Mouse (Mus musculus) MEL-GATA-1-ER (cell line): ENCODE results near the gene Fmc1.
A peak's percentile ranks its signal among the peaks of the same experiment; 100 is the strongest.

Experiments used
- DNase-seq: peaks from one replicate; pipeline ENCODE4 v3.0.0-alpha.2; 2012; ENCODE audit warnings: low read depth; ENCODE audit errors: extremely low read depth

The Fmc1 gene

GRCm38 (mm10) chr6:38551989-38552635 is 18.8 kb downstream of the Fmc1 start:
- peak; percentile 90 for DNase-seq

- no peak for DNase-seq
Observed at GRCm38 (mm10) chr6:38552636-38553000, 19.3 kb downstream of the Fmc1 start.

- no peak for DNase-seq
Observed at GRCm38 (mm10) chr6:38576096-38576495, 42.8 kb downstream of the Fmc1 start.

DNA sequence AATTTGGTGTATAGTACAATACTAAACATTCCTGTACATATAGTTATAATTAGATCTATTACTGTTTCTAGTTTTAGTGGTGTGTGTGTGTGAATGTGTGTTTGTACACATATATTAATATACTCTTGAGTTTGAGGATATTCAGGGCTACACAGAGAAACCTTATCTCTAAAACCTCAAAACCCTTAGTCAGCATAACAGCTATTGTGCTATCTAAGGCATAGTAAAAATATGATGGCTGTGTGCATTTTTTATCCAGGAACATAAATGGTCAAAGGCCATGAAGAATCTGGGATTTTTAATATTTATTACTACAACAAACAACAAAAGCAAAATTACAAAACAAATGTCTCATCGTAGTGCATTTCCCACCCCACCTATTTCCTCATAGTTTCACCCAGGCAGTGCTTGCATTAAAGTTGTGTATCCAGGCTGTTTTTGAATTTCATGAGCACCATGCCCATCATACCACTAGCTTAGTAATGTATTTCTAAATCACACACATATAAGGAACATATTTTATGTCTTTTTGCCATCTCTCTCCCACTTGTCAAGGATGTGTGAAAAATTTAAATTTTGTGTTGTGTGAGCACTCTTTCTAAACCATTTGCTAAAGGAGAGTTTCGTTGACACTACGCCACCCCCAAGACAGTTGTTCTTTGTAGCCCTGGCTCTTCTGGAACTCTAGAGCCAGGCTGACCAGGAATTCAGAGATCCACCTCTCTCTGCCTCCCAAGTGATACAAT is 47.0 kb downstream of the Fmc1 start:
- no peak for DNase-seq

- DNase-seq: no peak
Observed at GRCm38 (mm10) chr6:38581711-38582110, 48.4 kb downstream of the Fmc1 start.
